Mouse (Mus musculus) T-helper 17 cell (primary cell): ENCODE data around the gene Zscan5b.
"Not testable (repeated sequence)": the region's sequence is repeated elsewhere in the genome, so short reads cannot be mapped to it uniquely, and the experiment has no call there.

ENCODE experiments used
- in situ Hi-C, 2 experiments: fragments of 300-600 bp; cut with MboI, MseI; formaldehyde crosslinking; loops; 1 replicate in 1 of 2; 2 replicates in 1 of 2; pipeline ENCODE4 v1.15.1; 2025; ENCODE audit warnings: high pct_unique_total_duplicates in 2 of 2

Gene Zscan5b

GRCm38 (mm10) chr7:6221978-6222377 is at the start of gene Zscan5b:
Zscan5b (plus strand) TSS chr7:6222278.
- in situ Hi-C loops, result loop anchor here in 1 of 2 experiments (25.0 kb wide), 1 partner anchor 860 kb away; the partner anchor contains the start of genes Gm5065 and Nlrp2

- in situ Hi-C loops, result loop anchor here (25.0 kb wide), 4 partner anchors 1085 to 1685 kb away; partner anchors contain the start of genes Epn1 (in 1 of the 2), Gm45844 (in 1 of the 2), U2af2 (in 1 of the 2) and Zfp580 (in 1 of the 2)
These were observed 49.3 kb upstream of the Zscan5b start for GRCm38 (mm10) chr7:6172674-6173244.

GRCm38 (mm10) chr7:6173872-6174271 is 48.2 kb upstream of the Zscan5b start:
- in situ Hi-C loops, result loop anchor here (25.0 kb wide), 4 partner anchors 1087 to 1687 kb away; partner anchors contain the start of genes Epn1 (in 1 of the 2), Gm45844 (in 1 of the 2), U2af2 (in 1 of the 2) and Zfp580 (in 1 of the 2)

GRCm38 (mm10) chr7:6174365-6174987 is 47.6 kb upstream of the Zscan5b start:
- in situ Hi-C loops, result loop anchor here (25.0 kb wide), 4 partner anchors 1087 to 1687 kb away; partner anchors contain the start of genes Epn1 (in 1 of the 2), Gm45844 (in 1 of the 2), U2af2 (in 1 of the 2) and Zfp580 (in 1 of the 2)

- in situ Hi-C loops, result no loop called here
These were observed 43.1 kb upstream of the Zscan5b start for GRCm38 (mm10) chr7:6179013-6179412.

GRCm38 (mm10) chr7:6182882-6183281 is 39.2 kb upstream of the Zscan5b start:
- in situ Hi-C loops, result no loop called here

GRCm38 (mm10) chr7:6183802-6184201 is 38.3 kb upstream of the Zscan5b start:
- in situ Hi-C loops, result no loop called here

GRCm38 (mm10) chr7:6184521-6184920 is 37.6 kb upstream of the Zscan5b start:
- in situ Hi-C loops, result no loop called here

GRCm38 (mm10) chr7:6185391-6185790 is 36.7 kb upstream of the Zscan5b start:
- in situ Hi-C loops, result no loop called here

- in situ Hi-C loops, result no loop called here
These were observed 35.9 kb upstream of the Zscan5b start for GRCm38 (mm10) chr7:6186176-6186575.

- in situ Hi-C loops, result no loop called here
These were observed 35.3 kb upstream of the Zscan5b start for GRCm38 (mm10) chr7:6186756-6187155.

GRCm38 (mm10) chr7:6189542-6189941 is 32.5 kb upstream of the Zscan5b start:
- in situ Hi-C loops, result no loop called here

- in situ Hi-C loops, result loop anchor here (5.0 kb wide), 1 partner anchor 64 kb away; no protein-coding TSS in a partner anchor
These were observed 30.7 kb upstream of the Zscan5b start for GRCm38 (mm10) chr7:6191376-6191775.

GRCm38 (mm10) chr7:6194129-6194528 is 27.9 kb upstream of the Zscan5b start:
- in situ Hi-C loops, result loop anchor here (5.0 kb wide), 1 partner anchor 67 kb away; no protein-coding TSS in a partner anchor

- in situ Hi-C loops, result no loop called here
These were observed 26.3 kb upstream of the Zscan5b start for GRCm38 (mm10) chr7:6195777-6196176.

- in situ Hi-C loops, result no loop called here
These were observed 25.3 kb upstream of the Zscan5b start, which contains the start of gene Galp for GRCm38 (mm10) chr7:6196790-6197189. Galp (plus strand) TSS chr7:6197090.

GRCm38 (mm10) chr7:6204200-6204599 is 17.9 kb upstream of the Zscan5b start:
- in situ Hi-C loops, result loop anchor here in 1 of 2 experiments (25.0 kb wide), 1 partner anchor 842 kb away; the partner anchor contains the start of genes Gm5065 and Nlrp2

GRCm38 (mm10) chr7:6213144-6213543 is 8.9 kb upstream of the Zscan5b start:
- in situ Hi-C loops, result loop anchor here in 1 of 2 experiments (25.0 kb wide), 1 partner anchor 851 kb away; the partner anchor contains the start of genes Gm5065 and Nlrp2

- in situ Hi-C loops, result loop anchor here in 1 of 2 experiments (25.0 kb wide), 1 partner anchor 852 kb away; the partner anchor contains the start of genes Gm5065 and Nlrp2
These were observed 7.4 kb upstream of the Zscan5b start for GRCm38 (mm10) chr7:6214691-6215090.

GRCm38 (mm10) chr7:6220147-6220546 is 1.9 kb upstream of the Zscan5b start:
- in situ Hi-C loops, result loop anchor here in 1 of 2 experiments (25.0 kb wide), 1 partner anchor 858 kb away; the partner anchor contains the start of genes Gm5065 and Nlrp2

GRCm38 (mm10) chr7:6228491-6228890 is 6.4 kb downstream of the Zscan5b start:
- in situ Hi-C loops, result not testable (repeated sequence)

- in situ Hi-C loops, result no loop called here
These were observed 17.7 kb downstream of the Zscan5b start for GRCm38 (mm10) chr7:6239787-6240186.
